In genomic region chr3:89388901-89389740, GRCm38 (mm10) we compare ENCODE assay signal across 9 mouse cellular contexts. TPM values are rescaled to one million over a fixed set of nuclear protein-coding genes. Genes with fewer than 3 reads are reported as not detected.
A peak's percentile ranks its signal among the peaks of the same experiment; 100 is the strongest.
DNase-seq lines count a peak whose midpoint lies in the region; ATAC-seq lines count a peak whose summit lies in the region.
"Had no signal": no experiment of that assay in that cellular context is flagged by ENCODE, and none has a peak within 500 bp of the region (broad histone marks: within the 10 kb centered on the region; RNA-seq: fewer than 3 reads in every experiment).

No protein-coding gene starts in this region.

- peaks cover 12% of the 10 kb centered on the region for H3K27me3 ChIP-seq in heart, embryonic 10.5 days (ENCODE audit: insufficient read depth, poor library complexity, severe bottlenecking)
- H3K27me3 ChIP-seq in intestine, embryonic 15.5 days (replicated peaks) = no peaks in the 10 kb centered on the region
- H3K27me3 ChIP-seq: heart, embryonic 15.5 days had no signal

- peak; percentile 24 for ATAC-seq in intestine, embryonic 15.5 days

- intact Hi-C loops in heart, postnatal 25 days (cut with DNase I) = no loop called here

- DNase-seq in heart, embryonic 10.5 days (ENCODE audit: low spot score) = no peak
- DNase-seq in heart, postnatal 25 days (ENCODE audit: low spot score) = no peak
- DNase-seq in A20 (ENCODE audit: low read depth, low spot score) = peak; percentile 82
- DNase-seq in ZHBTc4 (ENCODE audit: low read depth, low spot score) = peak; percentile 76
- DNase-seq in spleen, postnatal 10 days (ENCODE audit: low spot score in 2 of 2) = peak; percentile 31 to 60
- no peak for DNase-seq in yolk sac, embryonic 10.5 days (ENCODE audit: low spot score)
- no peak for DNase-seq in layer of hippocampus, adult 9-11 months

- H3K9ac ChIP-seq in intestine, embryonic 15.5 days = no peak overlapping the region; the same call in 1 of the 2 replicates
- H3K9ac ChIP-seq: heart, embryonic 15.5 days had no signal

- H3K36me3 ChIP-seq in heart, embryonic 10.5 days = no peaks in the 10 kb centered on the region
- no peaks in the 10 kb centered on the region for H3K36me3 ChIP-seq in intestine, embryonic 15.5 days
- H3K36me3 ChIP-seq: heart, embryonic 15.5 days had no signal

- 45% methylated on average over 6 of the region's 6 CpGs for WGBS in heart, embryonic 10.5 days
- WGBS in intestine, embryonic 15.5 days = 46% methylated on average over 5 of the region's 6 CpGs

- H3K4me1 ChIP-seq in heart, embryonic 10.5 days = peaks cover 84% of the 10 kb centered on the region
- peaks cover 75% of the 10 kb centered on the region for H3K4me1 ChIP-seq in intestine, embryonic 15.5 days (replicated peaks)

- no peak overlapping the region for H3K4me3 ChIP-seq in heart, embryonic 10.5 days
- no peak overlapping the region for H3K4me3 ChIP-seq in intestine, embryonic 15.5 days (replicated peaks)
- H3K4me3 ChIP-seq: heart, embryonic 15.5 days had no signal

- no peaks in the 10 kb centered on the region for H3K9me3 ChIP-seq in heart, embryonic 10.5 days
- H3K9me3 ChIP-seq in intestine, embryonic 15.5 days = no peaks in the 10 kb centered on the region
- H3K9me3 ChIP-seq: heart, embryonic 15.5 days had no signal

- H3K27ac ChIP-seq in heart, embryonic 10.5 days = peak overlapping the region; percentile 22; the same call in 1 of the 2 replicates
- H3K27ac ChIP-seq in intestine, embryonic 15.5 days = peak overlapping the region; percentile 92

- H3K4me2 ChIP-seq in intestine, embryonic 15.5 days (replicated peaks) = peak overlapping the region; percentile 92

RNA-seq across cellular contexts. Expression of gene Zbtb7b, which starts 5.5 kb away (rescaled TPM):
- polyA plus RNA-seq in heart, embryonic 10.5 days (2016; fragmentation: Nextera tagmentation; extraction: Ambion mirVana) = 1.4 and 1.9 TPM in 2 replicates
- 10 to 100 TPM; 20.6 to 25.1 TPM for total RNA-seq in heart, postnatal 25 days (2021)
- 8.9 and 10.4 TPM in 2 replicates for polyA plus RNA-seq in intestine, embryonic 15.5 days (2015; fragmentation: Nextera tagmentation; extraction: Ambion mirVana)

RNA-seq across cellular contexts. Expression of gene Lenep, which starts 13.5 kb away (rescaled TPM):
- not detected in 2 replicates for polyA plus RNA-seq in heart, embryonic 10.5 days (2016; fragmentation: Nextera tagmentation; extraction: Ambion mirVana)
- under 1 TPM; 0.23 to 0.59 TPM for total RNA-seq in heart, postnatal 25 days (2021)
- polyA plus RNA-seq in intestine, embryonic 15.5 days (2015; fragmentation: Nextera tagmentation; extraction: Ambion mirVana) = not detected in 2 replicates
- polyA plus RNA-seq: heart, embryonic 15.5 days had no signal

RNA-seq across cellular contexts. Expression of gene Flad1, which starts 22.5 kb away (rescaled TPM):
- polyA plus RNA-seq in heart, embryonic 10.5 days (2016; fragmentation: Nextera tagmentation; extraction: Ambion mirVana) = 30.7 and 40.3 TPM in 2 replicates
- total RNA-seq in heart, postnatal 25 days (2021) = 10 to 100 TPM; 57.5 to 60.8 TPM
- 32.9 and 33.3 TPM in 2 replicates for polyA plus RNA-seq in intestine, embryonic 15.5 days (2015; fragmentation: Nextera tagmentation; extraction: Ambion mirVana)

RNA-seq across cellular contexts. Expression of gene Dcst1, which starts 24.1 kb away (rescaled TPM):
- 0.10 and 0.11 TPM in 2 replicates for polyA plus RNA-seq in heart, embryonic 10.5 days (2016; fragmentation: Nextera tagmentation; extraction: Ambion mirVana)
- total RNA-seq in heart, postnatal 25 days (2021) = not detected
- polyA plus RNA-seq in intestine, embryonic 15.5 days (2015; fragmentation: Nextera tagmentation; extraction: Ambion mirVana) = 1.6 and 1.9 TPM in 2 replicates

RNA-seq across cellular contexts. Expression of gene Dcst2, which starts 27.3 kb away (rescaled TPM):
- polyA plus RNA-seq in heart, embryonic 10.5 days (2016; fragmentation: Nextera tagmentation; extraction: Ambion mirVana) = 0.05 TPM in 1 of 2 replicates, not detected in the other
- not detected for total RNA-seq in heart, postnatal 25 days (2021)
- polyA plus RNA-seq in intestine, embryonic 15.5 days (2015; fragmentation: Nextera tagmentation; extraction: Ambion mirVana) = 1.4 and 1.5 TPM in 2 replicates
- polyA plus RNA-seq: heart, embryonic 15.5 days had no signal

Comparison
In these comparisons a context has a peak if more than half of its experiments do, and no peak if none do; other contexts are left out.
1. DNase-seq: peak in A20 (single experiment), ZHBTc4 (single experiment) and spleen, postnatal 10 days (2 of 2); none in heart, embryonic 10.5 days (single experiment), heart, postnatal 25 days (single experiment), yolk sac, embryonic 10.5 days (single experiment) and layer of hippocampus, adult 9-11 months (single experiment).